Mouse (Mus musculus): ENCODE measurements around the gene Atp2c2. TPM values are rescaled to one million over a fixed set of nuclear protein-coding genes. Genes with fewer than 3 reads are reported as not detected.

The Atp2c2 gene
- total and polyA plus RNA-seq, 2 experiments from 2014 or later: 0.26 to 0.98 TPM

- H3K27ac ChIP-seq: peak overlapping the region; percentile 85
- H3K27me3 ChIP-seq (ENCODE audit: insufficient read depth, low read length): no peaks in the 10 kb centered on the region
- H3K9me3 ChIP-seq (ENCODE audit: low read length): no peaks in the 10 kb centered on the region
- no peaks in the 10 kb centered on the region for H3K36me3 ChIP-seq (ENCODE audit: insufficient read depth, low read length)
- H3K4me2 ChIP-seq (ENCODE audit: low read depth, low read length): peak overlapping the region; percentile 25; the same call in 1 of the 2 replicates
- H3K4me3 ChIP-seq (ENCODE audit: low read length): no peak overlapping the region
- 44% methylated on average over 2 of the region's 2 CpGs for WGBS
- no peak overlapping the region for H3K9ac ChIP-seq (replicated peaks; ENCODE audit: low read length)
- H3K4me1 ChIP-seq (ENCODE audit: insufficient read depth, low read length): peaks cover 14% of the 10 kb centered on the region
- DNase-seq (ENCODE audit: low spot score) (no peak), ATAC-seq (no peak)
- TF ChIP-seq CTCF (IDR thresholded peaks at IDR 0.05; ENCODE audit: low read depth): no peak
Measured at GRCm38 (mm10) chr8:119798965-119799264, 99.1 kb downstream of the Atp2c2 start.

GRCm38 (mm10) chr8:119801168-119801567, 101.4 kb downstream of the Atp2c2 start:
- ATAC-seq (no peak), DNase-seq (ENCODE audit: low spot score) (peak; percentile 73)
- Histone ChIP-seq H3K36me3 (ENCODE audit: insufficient read depth, low read length) (no peaks in the 10 kb centered on the region), H3K4me1 (ENCODE audit: insufficient read depth, low read length) (peaks cover 14% of the 10 kb centered on the region), H3K4me2 (ENCODE audit: low read depth, low read length) (no peak overlapping the region), H3K4me3 (ENCODE audit: low read length) (no peak overlapping the region), H3K9ac (replicated peaks; ENCODE audit: low read length) (no peak overlapping the region), H3K27me3 (ENCODE audit: insufficient read depth, low read length) (no peaks in the 10 kb centered on the region), H3K9me3 (ENCODE audit: low read length) (no peaks in the 10 kb centered on the region), H3K27ac (peak overlapping the region; percentile 32; the same call in 1 of the 2 replicates)
- TF ChIP-seq CTCF (IDR thresholded peaks at IDR 0.05; ENCODE audit: low read depth): no peak
- 9% methylated on average over 4 of the region's 4 CpGs for WGBS

- no peaks in the 10 kb centered on the region for H3K36me3 ChIP-seq (ENCODE audit: insufficient read depth, low read length)
- no peaks in the 10 kb centered on the region for H3K9me3 ChIP-seq (ENCODE audit: low read length)
- TF ChIP-seq CTCF (IDR thresholded peaks at IDR 0.05; ENCODE audit: low read depth): peak; percentile 53
- peaks cover 20% of the 10 kb centered on the region for H3K4me1 ChIP-seq (ENCODE audit: insufficient read depth, low read length)
- no peaks in the 10 kb centered on the region for H3K27me3 ChIP-seq (ENCODE audit: insufficient read depth, low read length)
- no peak overlapping the region for H3K4me3 ChIP-seq (ENCODE audit: low read length)
- no peak overlapping the region for H3K9ac ChIP-seq (replicated peaks; ENCODE audit: low read length)
- H3K4me2 ChIP-seq (ENCODE audit: low read depth, low read length): no peak overlapping the region
- WGBS: 100% methylated on average over 1 of the region's 1 CpGs
- no peak overlapping the region for H3K27ac ChIP-seq
- no peak for DNase-seq (ENCODE audit: low spot score)
- no peak for ATAC-seq
Measured at GRCm38 (mm10) chr8:119802592-119802991, 102.8 kb downstream of the Atp2c2 start.

GRCm38 (mm10) chr8:119805275-119805674, 105.5 kb downstream of the Atp2c2 start:
- H3K27ac ChIP-seq: no peak overlapping the region
- TF ChIP-seq CTCF (IDR thresholded peaks at IDR 0.05; ENCODE audit: low read depth): no peak
- no peak overlapping the region for H3K4me3 ChIP-seq (ENCODE audit: low read length)
- DNase-seq (ENCODE audit: low spot score) (no peak), ATAC-seq (no peak)
- H3K4me1 ChIP-seq (ENCODE audit: insufficient read depth, low read length): peaks cover 12% of the 10 kb centered on the region
- H3K36me3 ChIP-seq (ENCODE audit: insufficient read depth, low read length): peaks cover 5% of the 10 kb centered on the region
- H3K9me3 ChIP-seq (ENCODE audit: low read length): no peaks in the 10 kb centered on the region
- 59% methylated on average over 8 of the region's 8 CpGs for WGBS
- no peak overlapping the region for H3K9ac ChIP-seq (replicated peaks; ENCODE audit: low read length)
- H3K27me3 ChIP-seq (ENCODE audit: insufficient read depth, low read length): no peaks in the 10 kb centered on the region
- no peak overlapping the region for H3K4me2 ChIP-seq (ENCODE audit: low read depth, low read length)

- H3K4me2 ChIP-seq (ENCODE audit: low read depth, low read length): no peak overlapping the region
- TF ChIP-seq CTCF (IDR thresholded peaks at IDR 0.05; ENCODE audit: low read depth): peak; percentile 42
- H3K27me3 ChIP-seq (ENCODE audit: insufficient read depth, low read length): no peaks in the 10 kb centered on the region
- 46% methylated on average over 14 of the region's 14 CpGs for WGBS
- H3K27ac ChIP-seq: peak overlapping the region; percentile 51
- H3K9me3 ChIP-seq (ENCODE audit: low read length): no peaks in the 10 kb centered on the region
- no peak overlapping the region for H3K9ac ChIP-seq (replicated peaks; ENCODE audit: low read length)
- peak; percentile 60 for ATAC-seq
- H3K4me1 ChIP-seq (ENCODE audit: insufficient read depth, low read length): peaks cover 17% of the 10 kb centered on the region
- no peak overlapping the region for H3K4me3 ChIP-seq (ENCODE audit: low read length)
- DNase-seq (ENCODE audit: low spot score): peak; percentile 84
- peaks cover 5% of the 10 kb centered on the region for H3K36me3 ChIP-seq (ENCODE audit: insufficient read depth, low read length)
Measured at GRCm38 (mm10) chr8:119806422-119807263, 106.8 kb downstream of the Atp2c2 start.

Other genes with a start within 250 kb of the Atp2c2 start
- gene Slc38a8, start 198.3 kb upstream of the Atp2c2 start, total RNA-seq (2014; rRNA removed): not detected in 2 replicates
- 0.10 TPM in 1 of 2 replicates, not detected in the other for gene Slc38a8, start 198.3 kb upstream of the Atp2c2 start, polyA plus RNA-seq (2015; fragmentation: Nextera tagmentation; extraction: Ambion mirVana)
- gene Mbtps1, start 141.3 kb upstream of the Atp2c2 start, total RNA-seq (2014; rRNA removed): 52.9 and 90.6 TPM in 2 replicates
- gene Mbtps1, start 141.3 kb upstream of the Atp2c2 start, polyA plus RNA-seq (2015; fragmentation: Nextera tagmentation; extraction: Ambion mirVana): 42.6 and 44.9 TPM in 2 replicates
- gene Hsdl1, start 124.8 kb upstream of the Atp2c2 start, total RNA-seq (2014; rRNA removed): 127 and 144 TPM in 2 replicates
- gene Hsdl1, start 124.8 kb upstream of the Atp2c2 start, polyA plus RNA-seq (2015; fragmentation: Nextera tagmentation; extraction: Ambion mirVana): 114 and 126 TPM in 2 replicates
- gene Dnaaf1, start 124.8 kb upstream of the Atp2c2 start, total RNA-seq (2014; rRNA removed): 0.04 TPM in 1 of 2 replicates, not detected in the other
- 0.42 and 0.48 TPM in 2 replicates for gene Dnaaf1, start 124.8 kb upstream of the Atp2c2 start, polyA plus RNA-seq (2015; fragmentation: Nextera tagmentation; extraction: Ambion mirVana)
- gene Taf1c, start 94.8 kb upstream of the Atp2c2 start, total RNA-seq (2014; rRNA removed): 19.8 and 29.7 TPM in 2 replicates
- gene Taf1c, start 94.8 kb upstream of the Atp2c2 start, polyA plus RNA-seq (2015; fragmentation: Nextera tagmentation; extraction: Ambion mirVana): 7.9 and 9.4 TPM in 2 replicates
- 0.63 and 1.0 TPM in 2 replicates for gene Adad2, start 87.3 kb upstream of the Atp2c2 start, total RNA-seq (2014; rRNA removed)
- 0.11 TPM in 1 of 2 replicates, not detected in the other for gene Adad2, start 87.3 kb upstream of the Atp2c2 start, polyA plus RNA-seq (2015; fragmentation: Nextera tagmentation; extraction: Ambion mirVana)
- gene Kcng4, start 64.3 kb upstream of the Atp2c2 start, total RNA-seq (2014; rRNA removed): 0.11 and 0.73 TPM in 2 replicates
- 0.19 and 0.21 TPM in 2 replicates for gene Kcng4, start 64.3 kb upstream of the Atp2c2 start, polyA plus RNA-seq (2015; fragmentation: Nextera tagmentation; extraction: Ambion mirVana)
- 20.6 and 24.1 TPM in 2 replicates for gene Wfdc1, start 33.6 kb upstream of the Atp2c2 start, total RNA-seq (2014; rRNA removed)
- gene Wfdc1, start 33.6 kb upstream of the Atp2c2 start, polyA plus RNA-seq (2015; fragmentation: Nextera tagmentation; extraction: Ambion mirVana): 10.6 and 12.0 TPM in 2 replicates
- gene Tldc1, start 78.4 kb downstream of the Atp2c2 start, total RNA-seq (2014; rRNA removed): 20.2 and 21.2 TPM in 2 replicates
- 7.4 and 8.4 TPM in 2 replicates for gene Tldc1, start 78.4 kb downstream of the Atp2c2 start, polyA plus RNA-seq (2015; fragmentation: Nextera tagmentation; extraction: Ambion mirVana)
- 263 and 269 TPM in 2 replicates for gene Cotl1, start 140.5 kb downstream of the Atp2c2 start, total RNA-seq (2014; rRNA removed)
- gene Cotl1, start 140.5 kb downstream of the Atp2c2 start, polyA plus RNA-seq (2015; fragmentation: Nextera tagmentation; extraction: Ambion mirVana): 85.4 and 87.8 TPM in 2 replicates
- 36.6 and 37.3 TPM in 2 replicates for gene Klhl36, start 162.3 kb downstream of the Atp2c2 start, total RNA-seq (2014; rRNA removed)
- 20.6 and 22.0 TPM in 2 replicates for gene Klhl36, start 162.3 kb downstream of the Atp2c2 start, polyA plus RNA-seq (2015; fragmentation: Nextera tagmentation; extraction: Ambion mirVana)
- gene Usp10, start 210.4 kb downstream of the Atp2c2 start, total RNA-seq (2014; rRNA removed): 88.5 and 91.1 TPM in 2 replicates
- 89.0 and 94.2 TPM in 2 replicates for gene Usp10, start 210.4 kb downstream of the Atp2c2 start, polyA plus RNA-seq (2015; fragmentation: Nextera tagmentation; extraction: Ambion mirVana)
- 58.0 and 71.3 TPM in 2 replicates for gene Gm20388, start 210.8 kb downstream of the Atp2c2 start, total RNA-seq (2014; rRNA removed)
- not detected in 2 replicates for gene Gm20388, start 210.8 kb downstream of the Atp2c2 start, polyA plus RNA-seq (2015; fragmentation: Nextera tagmentation; extraction: Ambion mirVana)